Mouse (Mus musculus) heart, embryonic 16.5 days (tissue): ENCODE data around the gene Olfr732. TPM values are rescaled to one million over a fixed set of nuclear protein-coding genes. Genes with fewer than 3 reads are reported as not detected.

ENCODE experiments used
- ATAC-seq: fragments of 200-750 bp; cut with Nextera tagmentation; replicated peaks from 2 replicates; pipeline ENCODE4 v1.8.0; 2017; ENCODE audit warnings: moderate number of reproducible peaks; ENCODE audit not compliant: insufficient read depth, low FRiP score; ENCODE audit errors: extremely low read depth
- H3K27ac ChIP-seq: fragments of 300-500 bp; sonication (generic); 2 replicates; pipeline ENCODE4 v1.5.1; 2014; ENCODE audit warnings: mild to moderate bottlenecking, low read length, control low read depth, moderate library complexity
- H3K27me3 ChIP-seq: fragments of 300-500 bp; sonication (generic); 2 replicates; pipeline ENCODE4 v1.6.1; 2014; ENCODE audit warnings: low read length, mixed read lengths; ENCODE audit not compliant: control insufficient read depth, insufficient read depth
- H3K36me3 ChIP-seq: fragments of 300-500 bp; sonication (generic); 2 replicates; pipeline ENCODE4 v1.6.1; 2014; ENCODE audit not compliant: control insufficient read depth, insufficient read depth
- H3K4me1 ChIP-seq: fragments of 300-500 bp; sonication (generic); 2 replicates; pipeline ENCODE4 v1.6.1; 2014; ENCODE audit warnings: low read length, mixed read lengths; ENCODE audit not compliant: control insufficient read depth, insufficient read depth
- H3K4me2 ChIP-seq: fragments of 300-500 bp; sonication (generic); 2 replicates; pipeline ENCODE4 v1.6.1; 2014; ENCODE audit warnings: low read depth, mild to moderate bottlenecking, control low read depth, low read length
- H3K4me3 ChIP-seq: fragments of 300-500 bp; sonication (generic); 2 replicates; pipeline ENCODE4 v1.5.1; 2014; ENCODE audit warnings: mild to moderate bottlenecking, control low read depth, low read length
- H3K9ac ChIP-seq: fragments of 300-500 bp; sonication (generic); 2 replicates; pipeline ENCODE4 v1.6.1; 2014; ENCODE audit warnings: low read length, control low read depth
- H3K9me3 ChIP-seq: fragments of 300-500 bp; sonication (generic); replicated peaks from 2 replicates; pipeline ENCODE4 v1.6.1; 2016; ENCODE audit warnings: low read length; ENCODE audit not compliant: control insufficient read depth
- WGBS: fragments of 180-500 bp; shearing (Covaris S2); extraction: QIAGEN DNeasy Blood & Tissue Kit; methylation state at CpG from one replicate; pipeline ENCODE4 v1.1.7; 2014; 5-methylcytosine and 5-hydroxymethylcytosine counted together
- polyA plus RNA-seq: library from polyadenylated mRNA; unstranded; fragments of >200 nt; fragmentation: Nextera tagmentation; extraction: Ambion mirVana; gene quantifications from 2 replicates; pipeline ENCODE4 v1.2.1, GENCODE M21; 2015

The Olfr732 gene
- not detected in 2 replicates for polyA plus RNA-seq

GRCm38 (mm10) chr14:50284106-50284505, at the start of gene Olfr732:
TSS of gene Olfr732 (minus strand) at chr14:50284206.
- H3K27ac ChIP-seq, result no peak within 1 kb of the TSS
- H3K36me3 ChIP-seq, result no peaks in the 10 kb centered on the region
- no peaks in the 10 kb centered on the region for H3K4me1 ChIP-seq
- H3K4me3 ChIP-seq, result no peak within 1 kb of the TSS
- H3K4me2 ChIP-seq, result no peak within 1 kb of the TSS
- ATAC-seq, result no peak
- H3K27me3 ChIP-seq, result no peaks in the 10 kb centered on the region
- H3K9me3 ChIP-seq, result no peaks in the 10 kb centered on the region
- 82% methylated on average over 1 of the region's 1 CpGs for WGBS
- no peak within 1 kb of the TSS for H3K9ac ChIP-seq

GRCm38 (mm10) chr14:50326661-50327060, 42.7 kb upstream of the Olfr732 start, which contains the start of gene Olfr734:
TSS of gene Olfr734 (minus strand) at chr14:50326761.
- ATAC-seq, result no peak
- no peaks in the 10 kb centered on the region for H3K9me3 ChIP-seq
- no peak within 1 kb of the TSS for H3K4me3 ChIP-seq
- no peaks in the 10 kb centered on the region for H3K27me3 ChIP-seq
- no peak within 1 kb of the TSS for H3K27ac ChIP-seq
- no peak within 1 kb of the TSS for H3K9ac ChIP-seq
- no peak within 1 kb of the TSS for H3K4me2 ChIP-seq
- H3K4me1 ChIP-seq, result no peaks in the 10 kb centered on the region
- no peaks in the 10 kb centered on the region for H3K36me3 ChIP-seq
- WGBS, result 67% methylated on average over 1 of the region's 1 CpGs

GRCm38 (mm10) chr14:50301422-50301821, 17.4 kb upstream of the Olfr732 start, which contains the start of gene Olfr733:
TSS of gene Olfr733 (minus strand) at chr14:50301522.
- ATAC-seq, result no peak
- Histone ChIP-seq H3K9ac (no peak within 1 kb of the TSS), H3K4me1 (no peaks in the 10 kb centered on the region), H3K36me3 (no peaks in the 10 kb centered on the region), H3K4me2 (no peak within 1 kb of the TSS), H3K9me3 (no peaks in the 10 kb centered on the region), H3K27me3 (no peaks in the 10 kb centered on the region), H3K27ac (no peak within 1 kb of the TSS), H3K4me3 (no peak within 1 kb of the TSS)

- WGBS, result 71% methylated on average over 4 of the region's 4 CpGs
- no peak within 1 kb of the TSS for H3K4me2 ChIP-seq
- H3K27me3 ChIP-seq, result no peaks in the 10 kb centered on the region
- H3K4me1 ChIP-seq, result no peaks in the 10 kb centered on the region
- H3K9me3 ChIP-seq, result no peaks in the 10 kb centered on the region
- no peak within 1 kb of the TSS for H3K4me3 ChIP-seq
- H3K9ac ChIP-seq, result no peak within 1 kb of the TSS
- ATAC-seq, result no peak
- no peak within 1 kb of the TSS for H3K27ac ChIP-seq
- no peaks in the 10 kb centered on the region for H3K36me3 ChIP-seq
These were observed 42.2 kb downstream of the Olfr732 start, which contains the start of gene Olfr731 for GRCm38 (mm10) chr14:50241766-50242165. TSS of gene Olfr731 (minus strand) at chr14:50241866.

Other genes starting within 250 kb of the Olfr732 start
- gene Olfr725, start 243.8 kb downstream of the Olfr732 start, polyA plus RNA-seq, result not detected in 2 replicates
- not detected in 2 replicates for gene Olfr726, start 193.3 kb downstream of the Olfr732 start, polyA plus RNA-seq
- gene Olfr727, start 161.0 kb downstream of the Olfr732 start, polyA plus RNA-seq, result not detected in 2 replicates
- gene Olfr728, start 141.5 kb downstream of the Olfr732 start, polyA plus RNA-seq, result not detected in 2 replicates
- gene Olfr729, start 131.3 kb downstream of the Olfr732 start, polyA plus RNA-seq, result not detected in 2 replicates
- not detected in 2 replicates for gene Olfr730, start 96.0 kb downstream of the Olfr732 start, polyA plus RNA-seq
- gene Olfr731, start 42.3 kb downstream of the Olfr732 start, polyA plus RNA-seq, result not detected in 2 replicates
- not detected in 2 replicates for gene Olfr733, start 17.3 kb upstream of the Olfr732 start, polyA plus RNA-seq
- not detected in 2 replicates for gene Olfr734, start 42.6 kb upstream of the Olfr732 start, polyA plus RNA-seq
- not detected in 2 replicates for gene Olfr735, start 64.7 kb upstream of the Olfr732 start, polyA plus RNA-seq
- not detected in 2 replicates for gene Tlr11, start 73.7 kb upstream of the Olfr732 start, polyA plus RNA-seq
- not detected in 2 replicates for gene Olfr736, start 97.0 kb upstream of the Olfr732 start, polyA plus RNA-seq
- gene Olfr738, start 123.4 kb upstream of the Olfr732 start, polyA plus RNA-seq, result not detected in 2 replicates
- not detected in 2 replicates for gene Olfr739, start 134.4 kb upstream of the Olfr732 start, polyA plus RNA-seq
- gene Olfr740, start 161.3 kb upstream of the Olfr732 start, polyA plus RNA-seq, result not detected in 2 replicates
- not detected in 2 replicates for gene Olfr741, start 188.5 kb upstream of the Olfr732 start, polyA plus RNA-seq
- gene Olfr742, start 219.4 kb upstream of the Olfr732 start, polyA plus RNA-seq, result not detected in 2 replicates
- gene Olfr743, start 237.6 kb upstream of the Olfr732 start, polyA plus RNA-seq, result not detected in 2 replicates